Mouse (Mus musculus) lung, postnatal 36 days (tissue): ENCODE data around the gene Ube2dnl2.

Experiments
- DNase-seq: peaks from one replicate; pipeline ENCODE4 v3.0.0; 2022; ENCODE audit warnings: mixed read lengths

Gene Ube2dnl2

GRCm38 (mm10) chrX:114907282-114907681 lies at the start of gene Ube2dnl2:
Ube2dnl2 (plus strand) TSS chrX:114907582.
- DNase-seq = no peak

GRCm38 (mm10) chrX:114895489-114895888 lies 11.9 kb upstream of the Ube2dnl2 start:
- DNase-seq = no peak

- no peak for DNase-seq
Measured at GRCm38 (mm10) chrX:114897506-114897905, 9.9 kb upstream of the Ube2dnl2 start.

- DNase-seq = no peak
Measured at GRCm38 (mm10) chrX:114903391-114903790, 4.0 kb upstream of the Ube2dnl2 start.

GRCm38 (mm10) chrX:114904712-114905111 lies 2.7 kb upstream of the Ube2dnl2 start, which contains the start of gene Ube2dnl1:
Ube2dnl1 (plus strand) TSS chrX:114905012.
- no peak for DNase-seq

GRCm38 (mm10) chrX:114955066-114955465 lies 47.7 kb downstream of the Ube2dnl2 start:
- no peak for DNase-seq
